Mouse (Mus musculus) lung, adult 18-20 months (tissue): ENCODE results near the gene Gm9844.
"Not testable (repeated sequence)": the region's sequence is repeated elsewhere in the genome, so short reads cannot be mapped to it uniquely, and the experiment has no call there.

ENCODE experiments used
- DNase-seq, 2 experiments: peaks; one replicate each; pipeline ENCODE4 v3.0.0; 2022; ENCODE audit warnings: mixed read lengths in 2 of 2

Gene Gm9844

DNA sequence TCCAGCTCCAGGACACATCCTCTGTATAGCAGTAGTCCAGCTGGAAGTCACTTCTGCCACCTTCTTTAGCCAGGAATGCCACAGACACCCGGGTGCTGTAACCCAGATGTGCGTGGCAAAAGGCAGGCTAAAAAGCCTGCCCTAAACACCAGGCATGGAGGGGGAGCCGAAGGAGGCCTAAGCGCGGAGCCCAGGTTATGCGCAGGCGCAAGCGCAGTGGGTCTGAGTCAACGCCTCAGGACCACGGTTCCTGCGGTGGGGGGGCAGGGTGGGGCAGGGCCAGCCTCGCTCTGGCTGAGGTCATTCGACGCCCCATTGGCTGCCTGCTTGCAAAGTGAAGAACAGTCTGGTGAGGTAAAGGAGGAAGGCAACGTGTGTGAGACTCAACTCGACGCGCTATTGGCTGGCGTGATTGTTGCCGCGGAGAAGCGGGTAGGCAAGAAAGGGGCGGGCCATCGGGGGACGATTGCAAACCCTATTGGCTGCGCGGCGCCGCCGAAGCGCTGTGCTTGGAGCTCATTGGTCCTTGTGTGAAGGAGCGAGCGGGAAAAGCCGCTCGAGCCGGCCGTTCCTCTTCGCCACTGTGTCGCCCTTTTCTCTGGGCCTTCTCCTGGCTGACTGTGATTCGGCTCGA lies 7.6 kb downstream of the Gm9844 start, which contains the start of the genes Lypd4 and Dmrtc2:
Gene Lypd4, minus strand, starts transcription at position 410 of the 634 bp plus-strand sequence.
Gene Dmrtc2, plus strand, starts transcription at position 526 of the 634 bp plus-strand sequence.
- no peak for DNase-seq

DNA sequence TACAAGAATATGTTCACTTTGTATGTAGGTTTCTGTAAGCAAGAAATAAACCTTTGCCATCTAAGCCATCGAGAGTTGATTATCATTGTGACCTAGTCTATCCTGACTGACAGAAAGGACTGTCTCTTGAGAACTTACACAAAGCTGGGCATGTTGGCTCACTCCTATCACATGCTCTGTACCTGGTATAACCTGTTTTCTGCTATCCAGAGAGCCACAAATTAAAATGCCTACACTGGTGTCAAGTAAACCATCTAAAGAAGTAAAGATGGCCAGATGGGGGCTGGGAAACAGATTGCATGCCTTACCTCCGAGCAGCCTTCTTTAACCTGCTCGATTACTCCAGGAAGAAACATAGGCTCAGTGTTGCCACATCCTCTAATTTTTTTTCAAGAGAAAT lies 15.6 kb downstream of the Gm9844 start:
- DNase-seq: no peak

DNA sequence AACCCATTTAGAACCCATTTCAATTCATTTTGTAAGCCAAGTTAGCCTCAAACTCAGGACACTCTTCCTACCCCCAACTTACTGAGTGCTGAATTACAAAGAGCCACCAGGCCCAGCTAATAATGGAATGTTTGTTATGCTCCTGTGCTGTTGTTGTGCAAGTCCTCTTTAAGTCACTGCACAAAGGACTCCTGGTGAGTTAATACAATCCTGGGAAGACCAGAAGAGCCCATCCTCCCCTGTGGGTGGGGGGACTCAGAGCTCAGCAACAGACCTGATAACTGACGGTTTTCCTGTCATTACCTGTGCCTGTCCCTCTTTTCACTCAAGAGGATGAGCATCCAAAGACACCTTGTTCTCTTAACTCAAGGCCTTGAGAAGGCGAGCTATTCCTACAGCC lies 17.6 kb downstream of the Gm9844 start:
- no peak for DNase-seq

DNA sequence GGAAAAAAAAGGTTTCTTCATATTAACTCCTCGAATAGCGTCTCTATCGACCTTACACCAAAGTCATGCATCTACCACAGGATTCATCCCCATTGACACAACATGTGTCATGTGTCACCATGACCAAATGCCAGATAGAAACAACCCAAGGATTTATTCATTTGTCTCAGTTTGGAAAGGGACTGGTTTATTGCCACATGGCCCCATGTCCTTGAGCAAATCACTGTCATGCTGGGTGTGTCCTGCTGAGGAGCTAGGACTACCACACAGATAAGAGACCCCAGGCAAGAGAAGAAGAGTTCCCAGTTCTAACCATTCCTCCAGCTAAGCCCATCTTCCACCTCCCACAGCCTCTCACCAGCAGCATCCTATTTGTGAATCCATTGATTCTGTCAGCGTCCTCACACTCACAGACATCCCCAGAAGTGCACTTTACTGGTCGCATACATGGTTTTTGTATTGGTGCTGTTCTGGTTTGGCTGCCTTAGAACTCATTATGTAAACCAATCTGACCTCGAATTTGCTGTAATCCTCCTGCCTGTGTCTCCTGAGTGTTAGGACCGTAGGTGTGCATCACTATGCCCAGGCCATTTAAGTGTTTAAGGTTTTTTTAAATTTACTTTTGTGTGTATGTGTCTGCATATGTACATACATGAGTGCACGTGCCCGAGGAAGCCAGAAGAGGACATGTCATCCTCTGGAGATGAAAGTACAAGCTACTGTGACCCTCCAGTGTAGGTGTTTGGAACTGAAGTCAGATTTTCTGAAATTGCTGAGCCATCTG lies 20.6 kb downstream of the Gm9844 start:
- DNase-seq: no peak

DNA sequence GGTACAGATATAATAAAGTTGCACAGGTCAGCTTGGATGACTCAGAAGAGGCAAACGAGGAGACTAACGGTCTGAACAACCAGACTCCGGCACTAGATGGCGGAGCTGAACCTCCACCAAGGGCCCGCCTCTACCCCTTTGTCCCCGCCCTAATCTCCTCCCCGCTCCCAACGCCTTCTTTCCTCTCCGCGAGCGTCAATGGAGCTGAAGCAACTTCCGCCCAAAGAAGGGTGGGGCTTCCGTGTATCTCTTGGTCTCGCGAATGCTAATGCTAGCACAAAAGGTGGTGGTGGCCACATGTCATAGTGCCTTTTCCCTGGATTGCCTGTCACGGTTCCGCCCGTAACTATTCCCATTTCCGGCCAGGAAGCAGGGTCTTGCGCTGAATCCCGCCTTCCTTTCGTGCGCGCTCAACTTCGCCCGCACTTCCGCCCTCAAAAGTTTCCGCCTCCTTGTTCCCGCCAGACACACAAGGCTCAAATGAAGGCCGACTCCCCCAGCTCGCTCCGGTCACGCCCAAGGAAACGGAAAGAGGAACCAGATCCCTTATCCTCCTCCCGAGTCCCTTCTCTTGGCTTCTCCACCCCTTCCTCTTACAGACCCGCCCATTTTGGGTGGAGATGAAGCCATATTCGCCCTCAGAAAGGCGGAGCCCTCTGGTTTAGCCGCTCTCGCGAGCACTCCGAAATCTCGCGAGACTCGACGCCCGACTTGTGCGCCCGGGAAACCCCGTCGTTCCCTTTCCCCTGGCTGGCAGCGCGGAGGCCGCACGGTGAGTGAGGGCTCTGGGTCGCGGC lies 22.1 kb downstream of the Gm9844 start, which contains the start of gene Rps19:
Gene Rps19, plus strand, starts transcription at position 476 of the 797 bp plus-strand sequence.
- DNase-seq: peak; percentile 99

DNA sequence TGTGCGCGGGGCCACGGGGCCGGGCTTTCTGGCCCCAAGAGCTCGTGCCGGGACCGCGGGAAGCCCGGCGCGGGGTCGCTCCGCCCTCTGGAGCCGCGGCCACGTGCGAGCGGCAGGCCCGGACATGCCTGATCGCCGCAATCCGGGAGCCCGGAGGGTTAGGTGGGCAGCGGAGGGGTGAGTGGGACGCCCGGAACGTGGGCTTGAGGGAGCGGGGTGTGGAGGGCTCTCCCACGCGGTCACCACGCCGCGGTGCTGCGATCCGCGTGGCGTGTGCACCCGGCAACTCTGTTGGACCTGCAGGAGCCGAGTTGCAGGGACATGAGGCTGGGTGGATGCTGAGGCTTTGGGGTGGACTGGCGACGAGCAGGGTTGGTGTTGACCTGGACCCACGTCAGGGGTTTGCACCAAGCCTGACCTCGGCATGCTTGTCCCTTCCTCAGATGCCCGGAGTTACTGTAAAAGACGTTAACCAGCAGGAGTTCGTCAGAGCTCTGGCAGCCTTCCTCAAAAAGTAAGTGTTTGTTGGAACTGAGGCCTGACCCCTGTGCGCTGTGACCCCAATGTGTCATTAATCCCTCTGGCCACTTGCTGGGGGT lies 22.8 kb downstream of the Gm9844 start:
- no peak for DNase-seq

DNA sequence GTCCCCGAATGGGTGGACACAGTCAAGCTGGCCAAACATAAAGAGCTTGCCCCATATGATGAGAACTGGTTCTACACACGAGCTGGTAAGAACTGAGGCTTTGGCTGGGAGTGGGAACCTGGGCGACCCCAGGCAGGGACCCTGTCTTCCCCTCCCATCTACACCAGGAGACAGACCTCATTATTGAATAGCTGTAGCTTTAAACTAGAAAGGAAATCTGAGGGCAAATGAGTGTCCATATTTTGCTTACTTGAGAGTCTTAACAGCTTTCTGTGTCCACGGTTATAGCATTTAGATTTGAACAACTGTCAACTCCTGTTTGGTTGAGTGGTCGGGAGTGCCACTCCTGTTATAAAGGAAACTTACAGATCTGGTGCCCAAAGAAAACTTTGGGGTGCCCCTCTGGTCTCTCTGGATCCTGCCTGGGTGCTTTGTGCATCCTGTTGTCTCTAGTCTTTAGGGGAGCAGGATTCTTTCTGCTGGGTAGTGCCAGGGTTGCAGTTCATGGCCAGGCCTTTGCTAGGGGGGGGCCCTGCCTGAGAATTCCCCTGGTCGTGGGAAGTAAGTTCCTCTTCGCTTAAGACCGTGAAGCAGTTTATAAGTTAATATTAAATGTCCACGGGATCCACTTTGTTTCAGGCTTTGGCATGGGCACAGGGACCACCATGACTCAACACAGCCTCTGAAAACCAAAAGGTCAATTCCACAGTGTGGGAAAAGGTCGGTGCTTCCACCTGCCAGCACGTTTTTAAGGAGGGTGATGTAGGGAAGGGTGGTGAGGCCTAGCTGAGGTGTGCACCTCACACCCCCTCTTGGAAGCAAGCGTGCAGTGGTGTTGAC lies 23.7 kb downstream of the Gm9844 start:
- DNase-seq: no peak

DNA sequence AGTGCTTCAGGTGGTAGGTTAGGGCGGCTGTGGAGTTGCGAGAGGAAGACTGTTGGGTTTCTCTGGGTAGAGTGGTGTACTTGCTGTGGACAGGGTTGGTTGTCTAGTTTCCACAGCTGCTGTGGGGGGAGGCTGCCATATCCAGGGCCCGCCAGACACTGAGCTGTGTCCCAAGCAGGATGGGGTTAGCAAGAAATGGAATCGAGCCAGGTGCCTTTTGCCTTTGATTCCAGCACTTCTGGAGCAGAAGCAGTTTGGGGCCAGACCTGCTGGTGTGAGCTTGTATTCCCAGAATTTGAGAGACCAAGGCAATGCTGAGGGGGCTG lies 24.3 kb downstream of the Gm9844 start:
- DNase-seq: no peak

DNA sequence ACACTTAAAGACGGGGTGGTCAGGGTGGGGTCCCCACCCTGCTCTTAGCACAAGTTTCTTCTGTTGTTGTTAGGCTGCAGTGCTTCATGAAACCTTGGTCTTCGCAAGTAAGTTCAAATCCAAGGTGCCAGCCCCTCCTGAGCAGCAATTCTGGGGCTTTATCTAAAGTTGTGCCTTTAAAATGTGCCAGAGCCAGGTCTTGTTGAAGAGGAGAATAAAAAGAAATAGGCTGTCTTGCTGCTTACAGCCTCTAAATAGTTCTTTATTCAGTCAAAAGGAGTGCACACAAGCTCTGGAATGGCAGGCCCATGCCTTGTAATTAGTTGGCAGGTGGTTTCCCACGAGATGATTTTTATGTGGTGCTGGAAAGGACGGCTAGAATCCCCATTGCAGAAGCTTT lies 25.1 kb downstream of the Gm9844 start:
- no peak for DNase-seq

DNA sequence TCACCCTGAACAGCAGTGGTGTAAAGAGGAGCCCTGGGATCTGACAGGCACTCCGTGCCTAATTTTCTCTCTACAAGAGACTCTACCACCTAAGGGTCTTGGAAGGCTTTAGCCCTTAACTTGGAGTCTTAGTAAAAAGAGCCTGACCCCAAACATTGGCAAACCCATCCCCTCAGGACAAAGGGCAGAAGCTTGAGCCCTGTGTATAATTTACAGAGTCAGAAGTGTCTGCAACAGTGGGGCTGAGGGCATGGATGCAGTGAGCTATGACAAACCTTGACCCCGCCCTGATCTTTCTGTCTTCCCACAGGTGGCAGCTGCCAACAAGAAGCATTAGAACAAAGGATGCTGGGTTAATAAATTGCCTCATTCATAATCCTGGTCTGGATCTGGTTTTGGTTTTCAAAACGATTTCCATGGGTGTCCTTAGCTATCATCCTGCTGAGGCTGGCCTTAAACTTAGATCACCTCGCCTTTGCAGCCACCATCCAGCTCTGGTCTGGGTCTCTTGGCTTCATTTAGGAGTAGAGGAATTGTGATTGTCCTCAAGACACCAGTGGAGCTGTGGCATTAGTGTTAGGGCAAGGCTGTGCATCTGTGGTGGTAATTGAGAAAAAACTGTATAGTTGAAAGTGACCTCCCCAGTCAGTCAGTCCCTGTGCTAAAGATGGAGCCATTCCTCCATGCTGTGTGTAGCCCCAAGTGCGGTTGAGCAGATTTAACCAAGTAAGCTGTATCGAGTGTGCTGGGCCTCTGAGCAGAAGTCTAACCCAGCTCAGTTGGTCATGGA lies 27.6 kb downstream of the Gm9844 start:
- DNase-seq: no peak

DNA sequence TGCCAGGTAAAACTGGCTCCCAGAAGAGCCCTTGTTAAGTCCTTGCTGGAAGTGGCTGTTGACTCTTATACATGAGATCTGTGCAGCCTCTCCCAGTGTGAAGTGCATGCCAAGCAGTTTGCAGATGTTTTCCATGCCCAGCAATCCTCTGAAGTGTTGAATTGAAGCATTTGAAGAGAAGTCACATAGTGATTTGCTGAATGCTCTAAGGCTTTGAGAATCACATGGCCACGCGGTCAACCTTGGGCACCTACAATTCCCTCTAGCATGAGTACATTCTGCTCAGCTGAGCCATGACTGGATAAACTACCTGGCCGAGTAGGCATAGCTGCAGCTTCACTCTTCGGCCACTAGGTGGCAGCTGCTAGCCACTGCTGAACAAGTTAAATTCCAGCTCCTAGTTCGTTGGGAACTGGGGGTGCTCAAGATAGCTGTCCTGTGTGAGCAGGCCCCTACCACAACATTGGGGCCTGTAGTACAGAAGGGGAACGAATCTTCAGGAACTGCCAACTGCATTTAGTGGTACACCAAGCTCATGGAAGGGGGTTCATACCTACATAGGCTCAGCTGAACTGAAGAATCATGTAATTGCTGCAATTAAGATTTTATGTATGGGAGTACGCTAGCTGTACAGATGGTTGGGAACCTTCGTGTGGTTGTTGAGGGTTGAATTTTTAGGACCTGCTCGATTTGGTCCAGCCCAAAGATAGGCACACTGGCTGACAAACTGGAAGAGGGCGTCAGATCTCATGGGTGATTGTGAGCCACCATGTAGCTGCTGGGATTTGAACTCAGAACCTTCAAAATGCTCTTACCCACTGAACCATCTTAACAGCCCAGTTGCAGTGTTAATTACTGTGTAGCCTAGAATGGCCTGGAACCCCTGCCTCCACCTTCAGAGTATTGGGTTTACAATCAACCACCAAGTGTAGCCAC lies 28.5 kb downstream of the Gm9844 start:
- peak; percentile 87 to 89 for DNase-seq

DNA sequence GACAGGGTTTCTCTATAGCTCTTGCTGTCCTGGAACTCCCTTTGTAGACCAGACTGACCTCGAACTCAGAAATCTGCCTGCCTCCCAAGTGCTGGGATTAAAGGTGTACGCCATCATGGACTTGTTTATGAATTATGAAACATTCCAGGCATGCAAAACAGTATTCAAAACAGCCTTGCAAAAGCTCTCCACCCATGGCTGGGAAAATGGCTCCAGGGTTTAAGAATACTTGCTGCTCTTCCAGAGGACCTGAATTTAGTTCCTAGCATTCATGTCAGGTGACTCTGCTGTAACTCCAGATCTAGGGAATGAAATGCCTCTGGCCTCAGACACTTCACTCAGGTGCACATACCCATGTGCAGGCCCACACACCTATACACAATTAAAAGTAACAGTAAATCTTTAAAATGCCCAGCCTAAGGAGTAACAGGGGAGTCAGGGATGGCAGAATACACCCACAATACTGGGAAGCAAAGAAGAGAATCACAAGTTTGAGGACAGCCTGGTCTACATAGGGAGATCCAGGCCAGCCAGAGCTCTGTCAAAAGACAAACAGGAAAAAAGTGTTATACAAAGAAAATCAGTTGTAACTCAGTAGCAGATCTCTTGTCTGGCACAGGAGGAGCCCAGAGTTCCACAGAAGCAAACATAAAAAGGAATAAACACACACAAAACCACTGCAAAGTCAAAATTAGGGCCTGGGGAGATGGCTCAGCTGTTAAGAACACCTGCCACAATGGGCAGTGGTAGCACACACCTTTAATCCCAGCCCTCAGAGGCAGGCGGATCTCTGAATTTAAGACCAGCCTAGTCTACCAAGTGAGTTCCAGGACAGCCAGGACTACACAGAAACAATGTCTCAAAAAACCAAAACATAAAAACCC lies 29.5 kb downstream of the Gm9844 start:
- no peak for DNase-seq

DNA sequence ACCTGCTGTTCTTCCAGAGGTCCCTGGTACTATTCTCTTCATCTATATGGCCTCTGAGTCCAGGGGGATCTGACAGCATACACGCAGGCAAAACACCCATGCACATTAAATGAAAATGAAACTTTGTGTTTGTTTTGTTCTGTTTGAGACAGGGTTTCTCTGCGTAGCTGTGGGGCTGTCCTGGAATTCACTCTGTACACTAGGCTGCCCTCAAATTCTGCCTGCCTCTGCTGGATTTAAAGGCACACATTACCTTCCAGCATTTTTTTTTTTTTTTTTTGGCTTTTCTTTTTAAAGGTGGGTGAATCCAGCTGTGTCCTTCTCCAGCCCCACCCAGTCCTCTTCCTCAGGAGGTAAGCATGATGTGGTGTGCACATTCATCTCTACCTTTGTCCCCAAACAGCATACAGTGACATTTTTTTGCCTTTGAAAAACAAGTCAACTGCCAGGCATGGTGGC lies 30.1 kb downstream of the Gm9844 start:
- no peak for DNase-seq

DNA sequence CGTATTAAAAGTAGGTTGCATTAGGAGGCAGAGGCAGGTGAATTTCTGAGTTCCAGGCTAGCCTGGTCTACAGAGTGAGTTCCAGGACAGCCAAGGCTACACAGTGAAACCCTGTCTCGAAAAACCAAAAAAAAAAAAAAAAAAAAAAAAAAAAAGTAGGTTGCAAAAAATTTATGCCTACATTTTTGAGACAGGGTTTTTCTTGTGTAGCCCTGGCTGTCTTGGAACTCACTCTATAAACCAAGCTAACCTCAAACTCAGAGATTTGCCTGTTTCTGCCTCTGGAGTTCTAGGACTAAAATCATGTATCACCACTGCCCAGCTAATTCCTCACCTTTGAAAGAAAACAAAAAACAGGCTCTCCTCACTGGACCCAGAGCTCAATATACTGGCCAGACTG lies 33.7 kb downstream of the Gm9844 start:
- DNase-seq: not testable (repeated sequence)

DNA sequence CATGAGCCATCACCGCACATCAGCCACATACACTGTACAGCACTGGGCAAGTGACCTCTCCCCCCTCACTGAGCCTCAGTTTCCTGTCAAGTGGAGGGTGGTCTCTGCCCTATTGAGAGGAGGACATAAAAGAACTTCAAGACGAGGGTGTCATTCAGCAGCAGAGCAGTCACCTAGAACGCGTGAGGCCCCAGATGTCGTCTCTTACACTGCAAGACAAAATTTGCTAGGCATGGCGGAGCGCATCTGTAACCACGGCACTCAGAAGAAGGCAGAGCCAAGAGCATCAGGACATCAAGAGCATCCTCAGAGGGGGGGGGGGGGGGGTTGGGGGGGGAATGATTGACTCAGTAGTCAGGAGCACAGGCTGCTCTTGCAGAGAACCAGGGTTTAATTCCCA lies 34.3 kb downstream of the Gm9844 start:
- DNase-seq: no peak

DNA sequence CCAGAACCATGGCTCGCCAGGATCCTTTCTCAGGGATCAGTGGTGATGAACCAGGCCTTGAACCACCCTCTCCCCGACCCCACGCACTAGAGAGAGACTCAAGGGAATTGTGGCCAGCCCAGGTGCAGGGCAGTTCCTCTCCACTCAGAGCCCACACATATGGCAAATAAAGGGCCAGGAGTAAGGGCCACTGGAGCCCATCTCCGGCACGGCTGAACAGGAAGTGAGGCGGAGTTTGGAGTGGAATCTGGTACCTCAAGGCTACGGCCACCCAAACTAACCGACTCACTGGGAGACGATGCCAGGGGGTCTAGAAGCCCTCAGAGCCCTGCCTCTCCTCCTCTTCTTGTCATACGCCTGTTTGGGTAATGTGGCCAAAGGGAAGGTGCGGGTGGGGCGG lies 35.2 kb downstream of the Gm9844 start, which contains the start of gene Cd79a:
Gene Cd79a, plus strand, starts transcription at position 158 of the 400 bp plus-strand sequence.
- DNase-seq: peak in 1 of 2 experiments; percentile 37

DNA sequence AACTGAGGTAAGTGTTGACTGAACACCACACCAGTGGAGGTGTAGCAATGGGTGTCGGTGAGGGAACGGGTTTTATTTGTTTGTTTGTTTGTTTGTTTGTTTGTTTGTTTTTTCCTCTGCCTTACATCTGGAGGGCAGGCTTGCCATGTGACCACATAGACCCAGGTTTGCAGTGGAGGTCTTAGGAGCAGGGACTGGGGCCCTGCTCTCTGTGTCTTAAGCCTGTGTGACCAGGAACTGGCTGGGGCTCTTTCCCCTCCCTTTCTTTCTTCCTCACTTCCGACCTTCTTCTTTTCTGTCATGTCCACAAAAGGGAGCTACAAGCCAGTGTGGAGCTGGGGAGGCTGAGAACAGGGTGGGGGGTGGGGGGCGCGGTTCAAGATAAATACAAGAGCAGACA lies 35.9 kb downstream of the Gm9844 start:
- no peak for DNase-seq

DNA sequence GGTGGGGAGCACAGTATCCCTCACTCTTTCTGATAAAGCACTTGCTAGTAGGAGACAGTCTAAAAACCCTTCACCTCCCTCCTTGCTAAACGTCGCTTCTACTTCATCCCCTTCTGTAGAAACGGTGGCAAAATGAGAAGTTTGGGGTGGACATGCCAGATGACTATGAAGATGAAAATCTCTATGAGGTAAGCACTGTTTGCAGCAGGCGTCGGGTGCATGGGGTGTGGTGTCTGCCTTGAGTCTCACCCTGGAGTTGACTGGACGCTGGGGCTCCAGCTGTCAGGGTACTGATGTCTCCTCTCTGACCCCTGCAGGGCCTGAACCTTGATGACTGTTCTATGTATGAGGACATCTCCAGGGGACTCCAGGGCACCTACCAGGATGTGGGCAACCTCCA lies 39.1 kb downstream of the Gm9844 start:
- DNase-seq: no peak

DNA sequence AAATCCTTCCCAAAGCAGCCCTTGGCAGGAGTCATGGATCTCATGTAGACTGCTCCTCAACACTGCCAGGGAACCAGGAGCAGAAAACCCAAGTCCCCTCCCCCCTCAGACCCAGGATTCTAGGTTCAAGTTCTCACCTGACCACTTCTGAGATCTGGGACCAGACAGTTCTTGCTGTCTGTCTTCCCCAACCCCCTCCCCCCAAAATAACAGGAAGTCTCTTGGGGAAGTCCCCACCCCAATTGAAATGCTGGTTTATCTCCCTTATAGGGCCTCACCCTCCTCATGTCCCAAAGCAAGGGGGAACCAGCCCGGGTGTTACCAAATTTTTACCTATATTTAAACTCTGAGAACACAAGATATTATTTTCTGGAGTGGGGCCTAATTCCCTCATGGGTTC lies 39.8 kb downstream of the Gm9844 start:
- DNase-seq: no peak
